Mouse (Mus musculus) heart, postnatal 4 days (tissue): ENCODE results near the gene Tubb4a. TPM values are rescaled to one million over a fixed set of nuclear protein-coding genes. Genes with fewer than 3 reads are reported as not detected.
"Not testable (repeated sequence)": the region's sequence is repeated elsewhere in the genome, so short reads cannot be mapped to it uniquely, and the experiment has no call there.

ENCODE experiments used
- DNase-seq: peaks from one replicate; pipeline ENCODE4 v3.0.0; 2021
- total RNA-seq, 2 experiments: library from RNA; stranded (reverse); gene quantifications; 2 replicates each; pipeline ENCODE4 v1.2.3; 2021

The Tubb4a gene
- total RNA-seq, 2 experiments from 2014 or later: 5.9 to 6.7 TPM

DNA sequence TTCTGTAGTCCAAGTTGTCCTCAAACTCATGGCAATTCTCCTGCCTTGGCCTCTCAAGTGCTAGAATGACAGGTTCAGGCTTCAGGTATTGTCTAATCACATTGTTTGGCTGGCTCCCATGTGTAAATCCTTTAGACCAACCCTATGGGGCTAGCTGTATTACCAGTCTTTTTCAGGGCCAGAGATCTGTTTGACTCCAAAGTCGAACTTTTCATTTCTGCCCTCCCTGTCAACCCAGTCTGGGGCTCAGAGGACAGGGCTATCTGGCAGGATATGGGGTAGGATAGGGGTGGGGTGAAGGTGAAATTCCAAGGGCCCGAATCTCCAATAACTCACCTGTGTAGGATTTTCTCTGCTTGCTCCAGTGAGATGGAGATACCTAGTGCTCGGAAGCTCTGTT is 31.3 kb downstream of the Tubb4a start:
- no peak for DNase-seq

DNA sequence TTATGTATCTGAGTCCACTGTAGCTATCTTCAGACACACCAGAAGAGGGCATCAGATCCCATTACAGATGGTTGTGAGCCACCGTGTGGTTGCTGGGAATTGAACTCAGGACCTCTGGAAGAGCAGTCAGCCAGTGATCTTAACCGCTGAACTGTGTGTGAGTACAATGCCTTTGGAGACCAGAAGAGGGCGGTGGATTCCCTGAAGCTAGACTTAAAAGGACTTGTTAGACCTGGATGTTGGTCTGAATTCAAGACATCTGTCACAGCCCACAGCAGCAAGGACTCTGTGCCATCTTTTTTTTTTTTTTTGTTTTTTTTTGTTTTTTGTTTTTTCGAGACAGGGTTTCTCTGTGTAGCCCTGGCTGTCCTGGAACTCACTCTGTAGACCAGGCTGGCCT is 35.9 kb downstream of the Tubb4a start:
- not testable (repeated sequence) for DNase-seq

DNA sequence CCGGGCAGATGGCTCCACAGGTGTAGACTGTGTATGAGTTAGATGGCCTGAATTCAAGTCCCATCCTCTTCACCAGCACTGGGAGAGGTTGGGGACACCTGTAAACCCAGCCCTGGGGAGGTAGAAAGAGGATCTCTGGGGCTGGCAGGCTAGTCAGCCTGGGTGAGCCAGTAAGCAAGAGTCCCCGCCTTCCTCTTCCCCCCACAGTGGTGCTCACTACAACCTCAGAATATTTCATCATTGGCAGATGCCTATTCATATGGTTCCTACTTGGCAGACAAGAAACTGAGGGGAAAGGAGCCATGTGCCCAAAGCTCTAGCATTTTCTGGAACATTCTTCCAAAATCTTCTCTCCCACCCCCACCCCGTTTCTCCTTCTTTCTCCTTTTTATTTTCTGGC is 38.8 kb downstream of the Tubb4a start:
- no peak for DNase-seq

DNA sequence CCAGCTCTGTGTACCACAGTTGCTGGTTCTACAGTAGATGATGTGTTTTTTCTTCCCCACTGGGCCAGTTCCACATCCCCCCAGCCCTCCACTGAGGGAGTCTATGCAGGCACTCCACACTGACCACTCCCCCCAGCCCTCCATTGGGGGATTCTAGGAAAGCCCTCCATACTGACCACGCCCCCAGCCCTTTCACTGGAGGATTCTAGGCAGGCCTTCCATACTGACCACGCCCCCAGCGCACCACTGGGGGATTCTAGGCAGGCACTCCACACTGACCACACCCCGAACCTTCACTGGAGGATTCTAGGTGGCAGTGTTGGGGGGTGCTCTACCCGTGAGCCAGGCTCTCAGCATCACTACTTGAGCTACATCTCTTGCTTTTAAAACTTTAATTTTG is 40.2 kb downstream of the Tubb4a start:
- DNase-seq: no peak

DNA sequence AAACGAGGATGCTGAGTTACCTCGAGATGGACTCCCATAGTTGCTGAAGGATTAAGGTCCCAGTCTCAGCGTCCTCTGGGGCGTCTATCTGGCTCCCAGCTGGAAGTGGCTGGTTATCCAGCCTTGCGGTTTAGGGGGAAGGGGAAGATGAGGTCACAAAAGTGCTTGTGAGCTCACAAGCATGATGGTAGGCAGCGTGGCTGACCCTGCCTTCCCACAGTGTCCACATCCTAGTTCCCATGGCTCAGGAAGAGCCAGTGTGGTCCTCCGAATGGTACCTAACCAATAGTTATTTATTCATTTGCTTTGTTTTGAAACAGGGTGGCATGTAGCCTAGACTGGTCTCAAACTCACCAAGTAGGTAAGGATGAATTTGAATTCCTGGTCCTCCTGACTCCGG is 46.0 kb downstream of the Tubb4a start, which contains the start of gene Slc25a41:
Gene Slc25a41, minus strand, starts transcription at position 101 of the 400 bp plus-strand sequence.
- no peak for DNase-seq

DNA sequence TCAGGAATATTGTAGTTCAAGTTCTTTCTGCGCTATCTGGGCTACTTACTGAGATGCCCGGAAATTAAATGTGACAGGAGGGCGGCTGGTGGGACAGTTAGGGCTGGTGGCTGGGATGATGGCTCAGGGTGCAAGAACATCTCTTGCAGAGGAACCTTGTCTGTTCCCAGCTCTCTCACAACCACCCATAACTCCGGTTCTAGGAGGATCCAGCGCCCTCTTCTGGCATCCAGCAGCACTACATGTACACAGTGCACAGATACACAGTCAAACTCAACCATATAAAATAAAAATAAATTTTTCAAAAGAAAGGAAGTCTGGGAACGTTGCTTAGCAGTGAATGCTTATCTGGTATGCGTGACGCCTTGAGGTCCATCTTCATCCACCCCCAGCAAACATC is 48.6 kb downstream of the Tubb4a start:
- DNase-seq: no peak

DNA sequence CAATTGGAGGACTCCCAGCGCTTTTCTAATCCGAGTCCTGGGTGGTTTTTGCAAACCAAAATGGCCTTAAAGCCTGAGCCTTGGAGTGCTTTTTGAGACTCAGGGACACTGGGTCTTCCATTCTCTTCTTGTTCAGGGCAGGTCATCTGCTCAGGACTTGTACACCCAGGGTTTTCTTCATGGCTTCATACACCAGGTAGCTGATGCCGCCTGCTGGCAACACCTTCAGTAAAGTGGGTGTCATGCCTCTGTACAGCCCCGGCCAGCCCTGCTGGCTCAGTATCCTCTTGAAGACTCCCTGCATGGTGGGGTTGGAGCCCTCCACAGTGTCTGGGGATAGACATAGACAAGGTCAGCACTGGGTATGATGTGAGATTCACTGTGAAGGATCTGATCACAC is 54.7 kb downstream of the Tubb4a start:
- no peak for DNase-seq

DNA sequence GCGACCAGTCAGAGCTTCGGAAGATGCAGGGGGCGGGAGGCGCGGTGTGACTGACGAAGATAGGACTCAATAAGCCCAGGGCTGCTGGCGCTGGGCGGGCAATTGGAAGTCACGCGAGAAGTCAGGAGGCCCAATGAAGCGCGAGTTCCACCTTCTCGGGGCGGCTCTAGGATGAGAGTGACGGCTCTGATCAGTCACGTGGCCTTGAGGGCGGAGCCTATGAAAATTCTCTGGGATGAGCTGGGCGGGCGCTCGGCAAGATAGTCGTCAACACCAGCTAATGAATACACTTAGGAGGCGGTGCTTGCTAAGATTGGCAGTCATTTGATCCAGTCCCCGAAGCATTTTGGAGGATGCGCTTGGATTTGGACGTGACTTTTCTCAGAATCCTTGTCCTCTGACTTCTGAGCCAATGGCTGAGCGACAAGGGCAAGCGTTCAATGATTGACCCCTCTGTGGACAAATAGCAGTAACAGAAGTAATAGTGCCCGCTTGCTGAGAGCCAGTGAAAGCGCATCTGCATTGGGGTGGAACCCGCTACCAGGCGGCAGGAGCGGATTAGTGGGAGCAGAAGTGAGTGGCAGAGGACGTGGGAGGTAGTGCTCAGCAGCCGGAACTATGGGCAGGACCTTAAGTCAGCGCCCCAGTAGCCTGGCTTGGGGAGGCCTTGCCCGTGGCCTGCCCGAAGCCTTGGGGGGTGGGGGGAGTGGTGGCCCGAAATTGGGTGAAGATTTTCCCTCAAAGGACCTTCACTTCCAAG is 55.7 kb downstream of the Tubb4a start:
- peak; percentile 99 for DNase-seq

DNA sequence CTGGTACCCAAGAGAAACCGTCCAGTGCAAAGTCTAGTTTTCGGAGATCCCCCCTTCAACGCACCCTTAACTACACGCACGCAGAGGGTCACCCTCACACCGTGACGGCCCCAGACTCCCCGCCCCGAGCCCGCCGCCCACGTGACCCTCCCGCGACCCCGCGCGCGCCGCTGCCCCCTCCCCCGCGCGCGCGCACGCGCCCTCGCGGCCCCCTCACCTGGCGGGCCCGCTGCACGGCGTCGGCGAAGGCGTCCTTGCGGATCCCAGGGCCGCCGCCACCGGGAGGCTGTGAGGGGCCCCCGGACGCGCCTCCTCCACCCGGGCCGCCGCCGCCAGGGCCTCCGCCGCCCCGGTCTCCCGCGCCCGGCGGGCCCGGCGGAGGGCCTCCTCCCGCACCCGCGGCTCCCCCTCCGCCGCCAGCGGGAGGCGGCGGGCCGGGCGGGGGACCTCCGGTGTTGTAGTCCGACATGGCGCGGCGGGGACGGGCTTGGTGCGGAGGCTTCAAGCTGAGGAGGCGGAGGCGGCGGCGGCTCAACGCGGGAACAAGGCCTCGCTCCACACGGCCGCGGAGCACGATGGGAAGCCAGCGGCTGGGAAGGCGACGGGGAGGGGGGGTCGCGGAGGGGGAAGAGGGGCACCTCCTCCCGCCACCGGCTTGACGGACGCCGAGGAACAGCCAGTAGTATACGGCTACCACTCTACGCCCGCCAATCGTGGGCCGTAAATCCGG is 56.5 kb downstream of the Tubb4a start, which contains the start of gene Khsrp:
Gene Khsrp, minus strand, starts transcription at position 592 of the 730 bp plus-strand sequence.
- peak; percentile 71 for DNase-seq

Other genes with a start within 250 kb of the Tubb4a start
- not detected for gene Acsbg2, start 213.3 kb downstream of the Tubb4a start, total RNA-seq
- gene 1700061G19Rik, start 212.3 kb downstream of the Tubb4a start, total RNA-seq: under 1 TPM; 0.16 to 0.21 TPM
- 10 to 100 TPM; 40.5 to 41.6 TPM for gene Mllt1, start 152.4 kb downstream of the Tubb4a start, total RNA-seq
- not detected for gene Acer1, start 105.7 kb downstream of the Tubb4a start, total RNA-seq
- gene Clpp, start 97.5 kb downstream of the Tubb4a start, total RNA-seq: 10 to 100 TPM; 55.1 to 60.7 TPM
- 10 to 100 TPM; 42.3 to 49.3 TPM for gene Alkbh7, start 90.4 kb downstream of the Tubb4a start, total RNA-seq
- not detected for gene Pspn, start 87.8 kb downstream of the Tubb4a start, total RNA-seq
- 10 to 100 TPM; 36.0 to 36.9 TPM for gene Gtf2f1, start 76.5 kb downstream of the Tubb4a start, total RNA-seq
- not detected for gene Gm17949, start 76.3 kb downstream of the Tubb4a start, total RNA-seq
- 100 to 1,000 TPM; 112 to 113 TPM for gene Khsrp, start 56.3 kb downstream of the Tubb4a start, total RNA-seq
- gene Slc25a41, start 46.1 kb downstream of the Tubb4a start, total RNA-seq: not detected
- under 1 TPM in 1 of 2 experiments, not detected in 1; 0.47 TPM for gene Crb3, start 28.7 kb downstream of the Tubb4a start, total RNA-seq
- gene Slc25a23, start 27.9 kb downstream of the Tubb4a start, total RNA-seq: 10 to 100 TPM; 78.3 to 81.6 TPM
- gene Dennd1c, start 9.3 kb downstream of the Tubb4a start, total RNA-seq: under 1 TPM; 0.69 to 0.70 TPM
- under 1 TPM; 0.48 to 0.61 TPM for gene Tnfsf9, start 17.5 kb upstream of the Tubb4a start, total RNA-seq
- gene Cd70, start 62.0 kb upstream of the Tubb4a start, total RNA-seq: not detected
- not detected for gene Tnfsf14, start 106.4 kb upstream of the Tubb4a start, total RNA-seq
- 10 to 100 TPM; 60.1 to 79.6 TPM for gene C3, start 140.4 kb upstream of the Tubb4a start, total RNA-seq
- 10 to 100 TPM; 19.5 to 20.4 TPM for gene Gpr108, start 160.7 kb upstream of the Tubb4a start, total RNA-seq
- gene Trip10, start 161.7 kb upstream of the Tubb4a start, total RNA-seq: 10 to 100 TPM; 45.6 to 46.9 TPM
- gene Vav1, start 191.3 kb upstream of the Tubb4a start, total RNA-seq: 1 to 10 TPM; 1.0 to 1.4 TPM